Mouse (Mus musculus) heart, embryonic 16.5 days (tissue): ENCODE data around the gene Tiam1. TPM values are rescaled to one million over a fixed set of nuclear protein-coding genes. Genes with fewer than 3 reads are reported as not detected.

Experiments
- ATAC-seq: fragments of 200-750 bp; cut with Nextera tagmentation; replicated peaks from 2 replicates; pipeline ENCODE4 v1.8.0; 2017; ENCODE audit warnings: moderate number of reproducible peaks; ENCODE audit not compliant: insufficient read depth, low FRiP score; ENCODE audit errors: extremely low read depth
- H3K27ac ChIP-seq: fragments of 300-500 bp; sonication (generic); 2 replicates; pipeline ENCODE4 v1.5.1; 2014; ENCODE audit warnings: mild to moderate bottlenecking, low read length, control low read depth, moderate library complexity
- H3K27me3 ChIP-seq: fragments of 300-500 bp; sonication (generic); 2 replicates; pipeline ENCODE4 v1.6.1; 2014; ENCODE audit warnings: low read length, mixed read lengths; ENCODE audit not compliant: control insufficient read depth, insufficient read depth
- H3K36me3 ChIP-seq: fragments of 300-500 bp; sonication (generic); 2 replicates; pipeline ENCODE4 v1.6.1; 2014; ENCODE audit not compliant: control insufficient read depth, insufficient read depth
- H3K4me1 ChIP-seq: fragments of 300-500 bp; sonication (generic); 2 replicates; pipeline ENCODE4 v1.6.1; 2014; ENCODE audit warnings: low read length, mixed read lengths; ENCODE audit not compliant: control insufficient read depth, insufficient read depth
- H3K4me2 ChIP-seq: fragments of 300-500 bp; sonication (generic); 2 replicates; pipeline ENCODE4 v1.6.1; 2014; ENCODE audit warnings: low read depth, mild to moderate bottlenecking, control low read depth, low read length
- H3K4me3 ChIP-seq: fragments of 300-500 bp; sonication (generic); 2 replicates; pipeline ENCODE4 v1.5.1; 2014; ENCODE audit warnings: mild to moderate bottlenecking, control low read depth, low read length
- H3K9ac ChIP-seq: fragments of 300-500 bp; sonication (generic); 2 replicates; pipeline ENCODE4 v1.6.1; 2014; ENCODE audit warnings: low read length, control low read depth
- H3K9me3 ChIP-seq: fragments of 300-500 bp; sonication (generic); replicated peaks from 2 replicates; pipeline ENCODE4 v1.6.1; 2016; ENCODE audit warnings: low read length; ENCODE audit not compliant: control insufficient read depth
- WGBS: fragments of 180-500 bp; shearing (Covaris S2); extraction: QIAGEN DNeasy Blood & Tissue Kit; methylation state at CpG from one replicate; pipeline ENCODE4 v1.1.7; 2014; 5-methylcytosine and 5-hydroxymethylcytosine counted together
- polyA plus RNA-seq: library from polyadenylated mRNA; unstranded; fragments of >200 nt; fragmentation: Nextera tagmentation; extraction: Ambion mirVana; gene quantifications from 2 replicates; pipeline ENCODE4 v1.2.1, GENCODE M21; 2015

Tiam1 gene
- polyA plus RNA-seq, 1 experiment from 2014 or later = 9.4 TPM

DNA sequence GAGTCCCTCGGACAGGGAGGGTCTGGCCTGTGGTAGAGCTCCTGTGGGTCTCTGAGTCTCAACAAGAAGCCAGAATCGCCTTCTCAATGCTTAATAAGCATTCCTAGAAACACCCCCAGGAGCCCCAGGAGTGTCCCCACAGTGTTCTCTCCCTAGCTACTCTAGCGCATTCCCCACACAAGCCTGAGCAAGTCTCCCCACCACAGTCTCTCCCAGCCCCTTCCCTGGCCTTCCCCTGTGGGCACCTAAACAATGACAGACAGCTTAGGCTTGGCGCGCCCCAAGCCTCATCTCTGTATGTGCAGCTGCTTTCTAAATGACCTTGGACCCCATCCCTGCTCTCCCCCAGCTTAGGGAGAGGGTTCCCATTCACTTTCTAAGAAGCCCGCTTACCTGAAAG lies 7.3 kb upstream of the Tiam1 start:
- whole genome bisulfite sequencing = 87% methylated on average over 6 of the region's 6 CpGs
- H3K36me3 ChIP-seq = no peaks in the 10 kb centered on the region
- 0 out of 2 replicates have a peak, but pooled peaks cover 4% of the 10 kb centered on the region for H3K27me3 ChIP-seq
- H3K4me2 ChIP-seq = no peak overlapping the region
- no peak for ATAC-seq
- H3K9ac ChIP-seq = no peak overlapping the region
- peaks cover 10% of the 10 kb centered on the region for H3K4me1 ChIP-seq
- H3K9me3 ChIP-seq = no peaks in the 10 kb centered on the region
- H3K27ac ChIP-seq = no peak overlapping the region
- no peak overlapping the region for H3K4me3 ChIP-seq

GRCm38 (mm10) chr16:90150126-90150525 lies 6.6 kb upstream of the Tiam1 start:
- H3K9me3 ChIP-seq = no peaks in the 10 kb centered on the region
- H3K4me2 ChIP-seq = peak overlapping the region; percentile 20; the same call in 1 of the 2 replicates
- ATAC-seq = peak; percentile 54
- 0 out of 2 replicates have a peak, but pooled peaks cover 4% of the 10 kb centered on the region for H3K27me3 ChIP-seq
- H3K9ac ChIP-seq = no peak overlapping the region
- H3K27ac ChIP-seq = no peak overlapping the region
- no peaks in the 10 kb centered on the region for H3K36me3 ChIP-seq
- H3K4me1 ChIP-seq = peaks cover 10% of the 10 kb centered on the region
- WGBS = 29% methylated on average over 7 of the region's 7 CpGs
- no peak overlapping the region for H3K4me3 ChIP-seq

DNA sequence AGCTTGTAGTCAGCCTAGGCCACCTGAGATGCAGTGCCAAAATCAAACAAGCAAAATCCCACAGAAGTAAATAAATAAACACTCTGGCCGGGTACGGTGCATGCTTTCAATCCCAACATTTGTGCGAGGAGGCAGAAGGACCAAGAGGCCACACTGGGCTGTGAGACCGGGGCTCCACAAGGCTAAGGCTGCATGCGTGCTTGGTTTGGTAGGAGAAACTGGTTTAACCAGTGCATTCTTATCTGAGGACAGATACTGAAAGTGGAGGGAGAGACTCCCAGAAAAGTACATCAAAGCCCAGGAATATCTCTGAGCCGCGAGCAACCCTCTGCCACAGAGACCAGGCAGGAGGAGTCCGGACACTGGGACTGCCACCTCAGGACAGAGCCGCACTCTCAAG lies 5.8 kb upstream of the Tiam1 start:
- Histone ChIP-seq H3K4me2 (no peak overlapping the region), H3K9ac (0 out of 2 replicates have a peak overlapping the region, but pooled peaks have one; percentile 51), H3K4me3 (no peak overlapping the region), H3K4me1 (peaks cover 15% of the 10 kb centered on the region), H3K27me3 (0 out of 2 replicates have a peak, but pooled peaks cover 4% of the 10 kb centered on the region), H3K9me3 (no peaks in the 10 kb centered on the region), H3K36me3 (no peaks in the 10 kb centered on the region), H3K27ac (peak overlapping the region; percentile 49; the same call in 1 of the 2 replicates)
- no peak for ATAC-seq
- WGBS = 53% methylated on average over 9 of the region's 9 CpGs

- no peak overlapping the region for H3K4me3 ChIP-seq
- 89% methylated on average over 1 of the region's 1 CpGs for WGBS
- H3K9ac ChIP-seq = no peak overlapping the region
- no peak for ATAC-seq
- peaks cover 17% of the 10 kb centered on the region for H3K4me1 ChIP-seq
- H3K27ac ChIP-seq = no peak overlapping the region
- no peak overlapping the region for H3K4me2 ChIP-seq
- no peaks in the 10 kb centered on the region for H3K36me3 ChIP-seq
- H3K9me3 ChIP-seq = no peaks in the 10 kb centered on the region
- H3K27me3 ChIP-seq = no peaks in the 10 kb centered on the region
Observed at GRCm38 (mm10) chr16:90145244-90145643, 1.7 kb upstream of the Tiam1 start.

GRCm38 (mm10) chr16:90144541-90144940 lies 972 bp upstream of the Tiam1 start:
- 9% methylated on average over 13 of the region's 13 CpGs for WGBS
- Histone ChIP-seq H3K9ac (peak overlapping the region; percentile 86), H3K27ac (peak overlapping the region; percentile 56), H3K27me3 (no peaks in the 10 kb centered on the region), H3K36me3 (no peaks in the 10 kb centered on the region), H3K4me3 (peak overlapping the region; percentile 87), H3K9me3 (no peaks in the 10 kb centered on the region), H3K4me1 (peaks cover 14% of the 10 kb centered on the region), H3K4me2 (peak overlapping the region; percentile 99)
- ATAC-seq = no peak

GRCm38 (mm10) chr16:90143416-90143759 lies 181 bp downstream of the Tiam1 start:
- no peaks in the 10 kb centered on the region for H3K36me3 ChIP-seq
- under 1% methylated on average over 21 of the region's 21 CpGs for WGBS
- H3K9ac ChIP-seq = peak overlapping the region; percentile 86
- H3K27me3 ChIP-seq = no peaks in the 10 kb centered on the region
- peaks cover 11% of the 10 kb centered on the region for H3K4me1 ChIP-seq
- H3K9me3 ChIP-seq = no peaks in the 10 kb centered on the region
- H3K4me2 ChIP-seq = peak overlapping the region; percentile 99
- H3K4me3 ChIP-seq = peak overlapping the region; percentile 87
- no peak; the same call in 1 of the 2 replicates for ATAC-seq
- peak overlapping the region; percentile 81 for H3K27ac ChIP-seq

- under 1% methylated on average over 57 of the region's 57 CpGs for WGBS
- no peak for ATAC-seq
- H3K27me3 ChIP-seq = no peaks in the 10 kb centered on the region
- peak overlapping the region; percentile 87 for H3K4me3 ChIP-seq
- no peaks in the 10 kb centered on the region for H3K36me3 ChIP-seq
- H3K4me2 ChIP-seq = peak overlapping the region; percentile 99
- no peaks in the 10 kb centered on the region for H3K9me3 ChIP-seq
- H3K9ac ChIP-seq = peak overlapping the region; percentile 86
- H3K4me1 ChIP-seq = peaks cover 15% of the 10 kb centered on the region
- H3K27ac ChIP-seq = peak overlapping the region; percentile 81
Observed at GRCm38 (mm10) chr16:90142574-90143415, 774 bp downstream of the Tiam1 start.

GRCm38 (mm10) chr16:90142247-90142573 lies 1.4 kb downstream of the Tiam1 start:
- Histone ChIP-seq H3K9ac (peak overlapping the region; percentile 86), H3K4me2 (peak overlapping the region; percentile 99), H3K27me3 (no peaks in the 10 kb centered on the region), H3K27ac (no peak overlapping the region), H3K4me1 (peaks cover 15% of the 10 kb centered on the region), H3K9me3 (no peaks in the 10 kb centered on the region), H3K4me3 (peak overlapping the region; percentile 87), H3K36me3 (no peaks in the 10 kb centered on the region)
- 2% methylated on average over 20 of the region's 20 CpGs for WGBS
- no peak for ATAC-seq

- WGBS = 55% methylated on average over 9 of the region's 9 CpGs
- no peak for ATAC-seq
- Histone ChIP-seq H3K27me3 (no peaks in the 10 kb centered on the region), H3K27ac (no peak overlapping the region), H3K4me3 (no peak overlapping the region; the same call in 1 of the 2 replicates), H3K4me2 (peak overlapping the region; percentile 5; the same call in 1 of the 2 replicates), H3K36me3 (no peaks in the 10 kb centered on the region), H3K9me3 (no peaks in the 10 kb centered on the region), H3K4me1 (peaks cover 15% of the 10 kb centered on the region), H3K9ac (no peak overlapping the region)
Observed at GRCm38 (mm10) chr16:90141556-90141955, 2.0 kb downstream of the Tiam1 start.
